8 mouse cellular contexts compared by ENCODE assay signal in the genomic region with DNA sequence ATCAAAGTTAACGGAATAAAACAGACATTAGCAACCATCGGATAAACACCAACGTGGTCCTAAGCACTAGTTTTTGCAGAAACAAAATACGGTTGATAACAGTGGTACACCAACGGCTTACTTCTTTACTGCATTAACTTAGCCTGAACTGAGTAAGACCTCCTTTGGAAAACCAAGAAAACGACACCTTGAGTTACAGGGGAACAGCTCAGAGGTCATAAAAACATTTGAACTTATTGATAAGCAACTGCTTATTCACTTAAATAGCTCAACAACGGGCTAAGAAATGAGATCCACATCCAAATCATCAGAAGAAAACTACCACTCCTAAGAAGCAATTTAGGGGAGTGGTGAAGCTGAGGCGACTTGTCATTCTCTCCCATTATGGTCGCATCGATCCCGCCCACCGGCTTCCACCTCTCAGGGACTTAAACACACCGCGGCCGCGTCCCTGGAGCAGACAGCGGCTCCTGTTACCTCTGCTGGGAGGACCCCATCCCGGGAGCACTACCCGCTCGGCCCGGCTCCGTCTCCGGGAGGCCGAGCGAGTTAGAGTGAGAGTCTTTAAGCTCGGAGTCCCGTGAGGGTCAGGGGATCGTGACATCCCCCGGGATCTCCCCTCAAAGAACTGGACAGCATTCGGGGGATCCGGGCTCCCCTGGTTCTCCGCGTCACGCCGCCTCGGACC. TPM values are rescaled to one million over a fixed set of nuclear protein-coding genes. Genes with fewer than 3 reads are reported as not detected.
DNase-seq lines count a peak whose midpoint lies in the region; ATAC-seq and TF ChIP-seq lines count a peak whose summit lies in the region.
"Not testable (repeated sequence)": the region's sequence is repeated elsewhere in the genome, so short reads cannot be mapped to it uniquely, and the experiment has no call there.

No protein-coding gene starts in this region.

- H3K27me3 ChIP-seq in heart, embryonic 14.5 days (ENCODE audit: control insufficient read depth, insufficient read depth, low read length); kidney, postnatal 0 days (ENCODE audit: insufficient read depth, low read length); liver, embryonic 11.5 days (replicated peaks; ENCODE audit: control insufficient read depth, insufficient read depth, low read length); midbrain, embryonic 14.5 days (ENCODE audit: control insufficient read depth, insufficient read depth, low read length): not testable (repeated sequence)

- H3K36me3 ChIP-seq in heart, embryonic 14.5 days (ENCODE audit: control insufficient read depth, insufficient read depth, low read length); kidney, postnatal 0 days (ENCODE audit: insufficient read depth, low read length); liver, embryonic 11.5 days (ENCODE audit: control insufficient read depth, insufficient read depth, low read length); midbrain, embryonic 14.5 days (ENCODE audit: control insufficient read depth, insufficient read depth, low read length): not testable (repeated sequence)

- peak overlapping the region; percentile 81 for H3K4me2 ChIP-seq in heart, embryonic 14.5 days (ENCODE audit: low read length)
- H3K4me2 ChIP-seq in kidney, postnatal 0 days (ENCODE audit: low read length) = peak overlapping the region; percentile 66
- peak overlapping the region; percentile 71 for H3K4me2 ChIP-seq in liver, embryonic 11.5 days
- peak overlapping the region; percentile 68 for H3K4me2 ChIP-seq in midbrain, embryonic 14.5 days (ENCODE audit: low read length)

- H3K9me3 ChIP-seq in heart, embryonic 14.5 days (ENCODE audit: control insufficient read depth, low read length); kidney, postnatal 0 days (replicated peaks; ENCODE audit: low read length); liver, embryonic 11.5 days (ENCODE audit: control insufficient read depth, low read length); midbrain, embryonic 14.5 days (ENCODE audit: control insufficient read depth, low read length): not testable (repeated sequence)

- H3K4me3 ChIP-seq in heart, embryonic 14.5 days (ENCODE audit: control insufficient read depth in 1 of 2, insufficient read depth in 1 of 2, low read depth in 1 of 2, low read length in 2 of 2) = peak overlapping the region; percentile 80 to 90
- peak overlapping the region; percentile 88 for H3K4me3 ChIP-seq in kidney, postnatal 0 days (replicated peaks; ENCODE audit: low read depth, low read length)
- H3K4me3 ChIP-seq in liver, embryonic 11.5 days (ENCODE audit: low read depth, low read length) = peak overlapping the region; percentile 77
- peak overlapping the region; percentile 72 for H3K4me3 ChIP-seq in midbrain, embryonic 14.5 days (replicated peaks; ENCODE audit: low read depth, low read length)

- peak; percentile 80 for ATAC-seq in erythroblast, adult 5-6 weeks (replicated peaks; ENCODE audit: low FRiP score, poor library complexity, severe bottlenecking)
- ATAC-seq in heart, embryonic 14.5 days (ENCODE audit: insufficient number of reproducible peaks, insufficient read depth, low FRiP score, low read depth) = peak; percentile 35
- ATAC-seq in kidney, postnatal 0 days (replicated peaks; ENCODE audit: low FRiP score, low read depth) = peak; percentile 61
- ATAC-seq in liver, embryonic 11.5 days (replicated peaks; ENCODE audit: low FRiP score) = peak; percentile 49
- peak; percentile 44; the same call in 1 of the 2 replicates for ATAC-seq in midbrain, embryonic 14.5 days (ENCODE audit: low FRiP score, low TSS enrichment)

- DNase-seq in 3T3-L1 (ENCODE audit: low read depth, low spot score) = peak; percentile 20
- DNase-seq in adrenal gland, postnatal 25 days = peak; percentile 15
- not testable (repeated sequence) for DNase-seq in kidney, postnatal 0 days (ENCODE audit: low spot score); liver, embryonic 11.5 days (ENCODE audit: low spot score)
- DNase-seq in midbrain, embryonic 14.5 days = peak; percentile 2
- DNase-seq in right cerebral cortex, postnatal 14 days = peak; percentile 32

- H3K27ac ChIP-seq in heart, embryonic 14.5 days (replicated peaks in 1 of 2; ENCODE audit: control insufficient read depth in 1 of 2, insufficient read depth in 1 of 2, low read depth in 2 of 2, low read length in 2 of 2) = peak overlapping the region; percentile 95
- peak overlapping the region; percentile 97 for H3K27ac ChIP-seq in kidney, postnatal 0 days
- H3K27ac ChIP-seq in liver, embryonic 11.5 days (ENCODE audit: low read depth, low read length) = peak overlapping the region; percentile 94
- H3K27ac ChIP-seq in midbrain, embryonic 14.5 days (replicated peaks; ENCODE audit: low read depth, low read length) = peak overlapping the region; percentile 95

- peaks cover 0 to 17% of the 10 kb centered on the region in 2 experiments; a peak in 3 of 4 replicates for H3K4me1 ChIP-seq in heart, embryonic 14.5 days (ENCODE audit: control insufficient read depth in 2 of 2, insufficient read depth in 2 of 2, low read length in 2 of 2)
- not testable (repeated sequence) for H3K4me1 ChIP-seq in kidney, postnatal 0 days (replicated peaks; ENCODE audit: insufficient read depth, low read length)
- peaks cover 13% of the 10 kb centered on the region for H3K4me1 ChIP-seq in liver, embryonic 11.5 days (replicated peaks; ENCODE audit: control insufficient read depth, insufficient read depth, low read length)
- peaks cover 11% of the 10 kb centered on the region for H3K4me1 ChIP-seq in midbrain, embryonic 14.5 days (ENCODE audit: control insufficient read depth, insufficient read depth, low read length)

- TF ChIP-seq CTCF in kidney, postnatal 0 days (IDR thresholded peaks at IDR 0.05; ENCODE audit: low read depth) = not testable (repeated sequence)

- 6% methylated on average over 18 of the region's 36 CpGs for WGBS in heart, embryonic 14.5 days
- WGBS in kidney, postnatal 0 days = 3% methylated on average over 32 of the region's 36 CpGs
- WGBS in liver, embryonic 11.5 days = 6% methylated on average over 23 of the region's 36 CpGs
- WGBS in midbrain, embryonic 14.5 days = 7% methylated on average over 21 of the region's 36 CpGs

- peak overlapping the region; percentile 90 for H3K9ac ChIP-seq in heart, embryonic 14.5 days (ENCODE audit: low read length)
- peak overlapping the region; percentile 84 for H3K9ac ChIP-seq in kidney, postnatal 0 days (ENCODE audit: low read depth, low read length)
- H3K9ac ChIP-seq in liver, embryonic 11.5 days (ENCODE audit: low read depth, low read length) = peak overlapping the region; percentile 89
- H3K9ac ChIP-seq in midbrain, embryonic 14.5 days (replicated peaks; ENCODE audit: low read length) = peak overlapping the region; percentile 89

RNA-seq across cellular contexts. Expression of a gene that starts 0.8 kb away (rescaled TPM):
- total RNA-seq in adrenal gland, postnatal 25 days (2021) = 80.2 and 89.7 TPM in 2 replicates
- total RNA-seq in erythroblast, adult 5-6 weeks (2015; ENCODE audit: low replicate concordance) = 29.6 and 55.2 TPM in 2 replicates
- total RNA-seq in erythroblast, adult 5-6 weeks (2017; ENCODE audit: low replicate concordance) = 28.6 and 44.2 TPM in 2 replicates
- 48.3 and 51.3 TPM in 2 replicates for polyA plus RNA-seq in heart, embryonic 14.5 days (2014; fragmentation: Nextera tagmentation; extraction: Ambion mirVana)
- 76.8 and 81.1 TPM in 2 replicates for polyA plus RNA-seq in kidney, postnatal 0 days (2015; fragmentation: Nextera tagmentation; extraction: Ambion mirVana)
- 82.7 and 89.4 TPM in 2 replicates for polyA plus RNA-seq in liver, embryonic 11.5 days (2014; fragmentation: Nextera tagmentation; extraction: Ambion mirVana)
- polyA plus RNA-seq in midbrain, embryonic 14.5 days (2014; fragmentation: Nextera tagmentation; extraction: Ambion mirVana) = 66.3 and 95.3 TPM in 2 replicates

RNA-seq across cellular contexts. Expression of a gene that starts 34.9 kb away (rescaled TPM):
- 9.7 and 12.9 TPM in 2 replicates for total RNA-seq in adrenal gland, postnatal 25 days (2021)
- 4.2 and 6.7 TPM in 2 replicates for total RNA-seq in erythroblast, adult 5-6 weeks (2015; ENCODE audit: low replicate concordance)
- 3.8 and 11.4 TPM in 2 replicates for total RNA-seq in erythroblast, adult 5-6 weeks (2017; ENCODE audit: low replicate concordance)
- polyA plus RNA-seq in heart, embryonic 14.5 days (2014; fragmentation: Nextera tagmentation; extraction: Ambion mirVana) = 5.1 and 6.7 TPM in 2 replicates
- polyA plus RNA-seq in kidney, postnatal 0 days (2015; fragmentation: Nextera tagmentation; extraction: Ambion mirVana) = 5.4 and 6.7 TPM in 2 replicates
- polyA plus RNA-seq in liver, embryonic 11.5 days (2014; fragmentation: Nextera tagmentation; extraction: Ambion mirVana) = 4.7 and 5.1 TPM in 2 replicates
- 22.3 and 22.6 TPM in 2 replicates for polyA plus RNA-seq in midbrain, embryonic 14.5 days (2014; fragmentation: Nextera tagmentation; extraction: Ambion mirVana)
